Mouse (Mus musculus) heart, embryonic 15.5 days (tissue): ENCODE results near the gene Slc6a13. TPM values are rescaled to one million over a fixed set of nuclear protein-coding genes. Genes with fewer than 3 reads are reported as not detected.

Experiments used
- ATAC-seq: fragments of 200-750 bp; cut with Nextera tagmentation; replicated peaks from 2 replicates; pipeline ENCODE4 v1.8.0; 2017; ENCODE audit warnings: low read depth, moderate TSS enrichment; ENCODE audit not compliant: insufficient number of reproducible peaks, insufficient read depth, low FRiP score
- H3K27ac ChIP-seq: fragments of 300-500 bp; sonication (generic); 2 replicates; pipeline ENCODE4 v1.5.1; 2015; ENCODE audit warnings: mild to moderate bottlenecking, inconsistent platforms
- H3K27me3 ChIP-seq: fragments of 300-500 bp; sonication (generic); 2 replicates; pipeline ENCODE4 v1.6.1; 2015; ENCODE audit warnings: inconsistent platforms
- H3K36me3 ChIP-seq: fragments of 300-500 bp; sonication (generic); 2 replicates; pipeline ENCODE4 v1.6.1; 2015; ENCODE audit warnings: mild to moderate bottlenecking, inconsistent platforms
- H3K4me1 ChIP-seq: fragments of 300-500 bp; sonication (generic); replicated peaks from 2 replicates; pipeline ENCODE4 v1.6.1; 2015; ENCODE audit warnings: inconsistent platforms
- H3K4me2 ChIP-seq: fragments of 300-500 bp; sonication (generic); 2 replicates; pipeline ENCODE4 v1.6.1; 2015; ENCODE audit warnings: inconsistent platforms, mild to moderate bottlenecking, moderate library complexity
- H3K4me3 ChIP-seq: fragments of 300-500 bp; sonication (generic); 2 replicates; pipeline ENCODE4 v1.5.1; 2015; ENCODE audit warnings: mild to moderate bottlenecking, inconsistent platforms
- H3K9ac ChIP-seq: fragments of 300-500 bp; sonication (generic); 2 replicates; pipeline ENCODE4 v1.6.1; 2015; ENCODE audit warnings: mild to moderate bottlenecking, inconsistent platforms
- H3K9me3 ChIP-seq: fragments of 300-500 bp; sonication (generic); replicated peaks from 2 replicates; pipeline ENCODE4 v1.6.1; 2016; ENCODE audit warnings: inconsistent platforms
- WGBS: fragments of 180-500 bp; shearing (Covaris S2); methylation state at CpG from one replicate; pipeline ENCODE4 v1.1.7; 2015; ENCODE audit warnings: mixed read lengths; 5-methylcytosine and 5-hydroxymethylcytosine counted together
- polyA plus RNA-seq: library from polyadenylated mRNA; unstranded; fragments of >200 nt; fragmentation: Nextera tagmentation; extraction: Ambion mirVana; gene quantifications from 2 replicates; pipeline ENCODE4 v1.2.1, GENCODE M21; 2015

The Slc6a13 gene
- polyA plus RNA-seq, 1 experiment from 2014 or later: 5.6 TPM

DNA sequence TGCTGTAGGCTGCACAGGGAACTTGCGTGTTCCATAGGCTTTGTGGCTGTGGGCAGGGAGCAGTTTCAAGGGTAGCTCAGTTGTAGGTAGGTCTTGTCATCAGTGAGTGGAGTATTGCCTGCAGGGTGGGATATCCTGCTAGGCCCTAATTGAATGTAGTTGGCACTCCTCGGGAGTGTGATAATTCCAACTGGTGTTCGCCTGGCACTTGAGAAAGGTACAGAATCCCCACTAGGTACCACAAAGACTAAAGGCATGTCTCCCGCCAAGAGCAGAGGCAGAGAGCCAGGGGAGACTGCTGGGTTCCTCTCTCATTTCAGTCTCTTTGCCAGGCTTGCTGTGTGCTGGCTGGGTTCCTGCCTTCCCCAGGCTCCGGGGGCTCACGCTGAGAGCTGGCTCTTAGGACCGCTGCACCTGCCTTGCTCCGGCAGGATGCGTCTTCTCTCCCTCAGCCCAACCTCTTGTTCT lies 28.4 kb downstream of the Slc6a13 start:
- no peak overlapping the region for H3K9ac ChIP-seq
- H3K27me3 ChIP-seq: no peaks in the 10 kb centered on the region
- WGBS: 56% methylated on average over 9 of the region's 9 CpGs
- no peaks in the 10 kb centered on the region for H3K36me3 ChIP-seq
- no peak for ATAC-seq
- H3K4me1 ChIP-seq: peaks cover 15% of the 10 kb centered on the region
- no peak overlapping the region for H3K4me3 ChIP-seq
- H3K4me2 ChIP-seq: no peak overlapping the region
- no peak overlapping the region for H3K27ac ChIP-seq
- H3K9me3 ChIP-seq: no peaks in the 10 kb centered on the region

DNA sequence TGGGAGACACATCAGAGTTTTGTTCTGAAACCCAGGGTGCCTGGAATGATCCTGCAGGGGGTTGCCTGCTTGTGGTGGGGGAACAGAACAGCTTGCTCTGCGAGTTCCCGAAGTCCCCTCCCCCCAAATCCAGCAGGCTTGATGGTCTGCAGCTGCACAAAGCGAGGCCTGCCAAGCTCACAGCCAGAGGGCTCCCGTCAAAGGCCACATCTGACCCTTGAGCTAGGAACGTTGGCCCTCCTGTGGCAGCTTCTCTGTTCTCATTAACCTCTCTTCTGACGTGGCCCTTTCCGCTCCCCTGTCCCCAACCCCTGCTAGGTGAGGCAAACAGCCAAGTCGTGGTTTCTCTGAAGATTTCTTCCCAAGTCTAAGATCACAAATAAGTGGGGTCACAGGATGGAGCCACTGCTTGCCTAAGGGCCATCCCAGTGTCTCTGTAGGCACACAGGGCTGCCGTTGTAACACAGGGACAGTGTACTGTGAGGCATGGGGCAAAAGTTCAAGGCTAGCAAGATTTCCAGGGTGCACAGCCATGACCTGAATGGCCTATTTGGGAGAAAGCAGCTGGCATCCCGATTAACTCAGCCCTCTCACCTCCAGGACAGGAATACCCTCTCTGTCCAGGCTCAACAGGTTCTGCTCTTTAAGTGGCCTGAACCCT lies 30.0 kb downstream of the Slc6a13 start:
- H3K27me3 ChIP-seq: no peaks in the 10 kb centered on the region
- no peak overlapping the region for H3K27ac ChIP-seq
- no peak overlapping the region for H3K4me2 ChIP-seq
- H3K4me3 ChIP-seq: no peak overlapping the region
- no peak overlapping the region for H3K9ac ChIP-seq
- 22% methylated on average over 10 of the region's 10 CpGs for WGBS
- no peaks in the 10 kb centered on the region for H3K36me3 ChIP-seq
- no peak for ATAC-seq
- peaks cover 15% of the 10 kb centered on the region for H3K4me1 ChIP-seq
- no peaks in the 10 kb centered on the region for H3K9me3 ChIP-seq

DNA sequence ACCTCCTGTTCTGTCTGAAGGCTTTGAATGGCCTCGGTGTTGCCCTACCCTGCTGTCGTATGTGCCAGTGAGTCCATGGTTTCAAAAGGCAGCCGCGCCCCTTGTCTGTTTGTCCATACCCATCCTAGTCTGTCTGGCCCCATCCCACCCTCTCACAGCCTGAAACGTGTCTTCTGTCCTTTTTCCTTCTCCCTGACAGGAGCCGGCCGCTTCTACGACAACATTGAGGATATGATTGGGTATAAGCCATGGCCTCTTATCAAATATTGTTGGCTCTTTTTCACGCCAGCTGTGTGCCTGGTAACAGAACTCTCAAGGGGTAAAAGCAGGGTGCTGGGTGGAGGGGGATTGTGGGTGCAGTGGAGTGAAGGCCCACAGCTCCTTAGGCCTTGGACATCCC lies 35.8 kb downstream of the Slc6a13 start:
- Histone ChIP-seq H3K9me3 (no peaks in the 10 kb centered on the region), H3K4me2 (no peak overlapping the region), H3K27me3 (peaks cover 5% of the 10 kb centered on the region), H3K27ac (no peak overlapping the region), H3K4me3 (no peak overlapping the region), H3K36me3 (no peaks in the 10 kb centered on the region), H3K4me1 (peaks cover 5% of the 10 kb centered on the region), H3K9ac (no peak overlapping the region)
- 76% methylated on average over 9 of the region's 9 CpGs for WGBS
- ATAC-seq: no peak

DNA sequence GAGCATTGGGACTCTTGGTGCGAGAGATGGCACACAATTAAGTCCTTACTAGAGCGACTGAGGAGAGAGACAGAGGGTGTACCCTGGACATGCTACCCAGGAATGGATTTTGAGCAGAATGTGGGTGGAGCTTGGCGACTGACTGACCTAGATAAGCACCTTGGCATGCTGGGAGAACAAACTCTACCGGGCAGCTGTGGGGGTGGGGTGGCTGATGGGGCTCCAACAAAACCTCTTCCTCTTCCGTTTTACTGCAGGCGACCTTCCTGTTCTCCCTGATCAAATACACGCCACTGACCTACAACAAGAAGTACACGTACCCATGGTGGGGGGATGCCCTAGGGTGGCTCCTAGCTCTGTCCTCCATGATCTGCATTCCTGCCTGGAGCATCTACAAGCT lies 36.5 kb downstream of the Slc6a13 start:
- Histone ChIP-seq H3K4me3 (no peak overlapping the region), H3K9ac (no peak overlapping the region), H3K27me3 (peaks cover 7% of the 10 kb centered on the region), H3K36me3 (no peaks in the 10 kb centered on the region), H3K4me2 (no peak overlapping the region), H3K4me1 (peaks cover 5% of the 10 kb centered on the region), H3K27ac (no peak overlapping the region), H3K9me3 (no peaks in the 10 kb centered on the region)
- 47% methylated on average over 8 of the region's 8 CpGs for WGBS
- ATAC-seq: no peak

DNA sequence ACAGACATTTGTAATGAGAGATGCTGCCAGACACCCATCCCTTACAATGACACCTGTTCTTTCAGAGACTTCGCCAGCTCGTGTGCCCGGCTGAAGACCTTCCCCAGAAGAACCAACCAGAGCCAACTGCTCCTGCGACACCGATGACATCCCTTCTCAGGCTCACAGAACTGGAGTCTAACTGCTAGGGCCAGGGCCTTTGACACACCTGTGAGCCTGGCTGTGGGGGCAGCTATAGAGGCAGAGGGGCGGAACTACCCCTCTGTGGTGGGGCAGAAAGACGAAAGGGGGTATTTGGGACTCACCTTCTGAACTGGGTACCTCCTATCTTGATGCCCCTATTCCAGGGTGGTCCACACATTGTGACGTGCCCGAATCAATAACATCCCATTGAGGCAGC lies 37.2 kb downstream of the Slc6a13 start:
- Histone ChIP-seq H3K27me3 (peaks cover 8% of the 10 kb centered on the region), H3K4me3 (no peak overlapping the region), H3K9ac (no peak overlapping the region), H3K27ac (no peak overlapping the region), H3K4me1 (peaks cover 5% of the 10 kb centered on the region), H3K36me3 (no peaks in the 10 kb centered on the region), H3K4me2 (no peak overlapping the region), H3K9me3 (no peaks in the 10 kb centered on the region)
- ATAC-seq: no peak
- 88% methylated on average over 9 of the region's 9 CpGs for WGBS

DNA sequence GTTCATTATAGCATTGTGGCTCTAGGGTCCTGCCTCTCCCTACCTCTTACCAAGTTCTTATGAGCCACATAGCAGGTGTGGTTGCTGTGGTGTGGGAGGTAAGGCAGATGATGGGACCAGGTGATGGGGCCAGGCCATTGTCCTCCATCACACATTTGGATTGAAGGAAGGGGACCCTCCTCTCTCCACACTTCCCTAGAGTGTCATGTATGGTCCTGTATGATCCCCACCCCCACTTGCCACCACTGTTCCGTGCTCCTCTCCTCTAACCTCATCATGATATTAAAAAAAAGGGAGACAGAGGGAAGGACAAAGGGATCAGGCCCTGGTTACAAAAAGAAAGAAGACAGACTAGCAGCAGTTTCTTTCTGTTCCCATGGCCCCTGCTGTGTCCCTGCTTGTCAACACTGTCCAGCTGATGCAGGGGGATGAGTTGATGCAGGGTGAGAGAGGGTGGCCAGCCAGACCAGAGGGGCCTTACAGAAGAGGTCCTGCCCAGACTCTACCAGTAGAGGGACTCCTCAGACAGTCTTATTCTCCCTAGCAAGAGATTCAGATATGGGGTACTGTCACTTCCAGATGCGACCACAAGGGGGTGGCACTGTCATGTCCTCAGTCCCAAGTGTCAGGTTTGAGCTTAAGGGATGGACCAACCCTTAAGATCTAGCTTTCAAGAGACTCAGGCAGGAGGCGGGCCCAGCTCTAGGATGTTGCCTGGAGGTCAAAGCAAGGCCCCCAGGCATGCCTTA lies 37.9 kb downstream of the Slc6a13 start:
- peak; percentile 14; the same call in 1 of the 2 replicates for ATAC-seq

DNA sequence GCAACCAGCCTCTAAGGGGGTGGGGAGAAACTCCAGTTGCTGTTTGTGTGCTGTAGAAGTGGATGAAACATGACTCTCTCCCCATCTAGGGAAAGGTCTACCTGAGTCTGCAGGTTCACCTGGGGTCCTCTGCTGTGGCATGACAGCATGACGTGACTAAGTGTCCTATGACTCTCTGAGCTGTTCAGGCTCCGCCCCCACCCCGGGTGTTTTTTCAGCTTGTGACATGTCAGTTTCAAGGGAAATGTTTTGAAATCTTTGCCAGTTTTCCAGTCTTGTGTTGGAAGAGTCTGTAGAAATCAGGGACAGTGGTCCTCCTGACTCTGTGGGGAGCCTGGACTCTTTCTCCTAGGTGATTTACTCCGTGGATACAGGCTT lies 38.5 kb downstream of the Slc6a13 start:
- no peak overlapping the region for H3K4me3 ChIP-seq
- no peak overlapping the region for H3K4me2 ChIP-seq
- H3K36me3 ChIP-seq: no peaks in the 10 kb centered on the region
- H3K27me3 ChIP-seq: peaks cover 19% of the 10 kb centered on the region
- peaks cover 5% of the 10 kb centered on the region for H3K4me1 ChIP-seq
- H3K9me3 ChIP-seq: no peaks in the 10 kb centered on the region
- WGBS: 46% methylated on average over 4 of the region's 4 CpGs
- H3K9ac ChIP-seq: no peak overlapping the region
- no peak for ATAC-seq
- H3K27ac ChIP-seq: no peak overlapping the region

More for the DNA sequence above, 37.9 kb downstream of the Slc6a13 start:
- Histone ChIP-seq H3K27me3 (peaks cover 14% of the 10 kb centered on the region), H3K9ac (no peak overlapping the region), H3K4me1 (peaks cover 5% of the 10 kb centered on the region), H3K4me2 (no peak overlapping the region), H3K27ac (no peak overlapping the region), H3K4me3 (no peak overlapping the region), H3K36me3 (no peaks in the 10 kb centered on the region), H3K9me3 (no peaks in the 10 kb centered on the region)
- WGBS: 18% methylated on average over 3 of the region's 3 CpGs

DNA sequence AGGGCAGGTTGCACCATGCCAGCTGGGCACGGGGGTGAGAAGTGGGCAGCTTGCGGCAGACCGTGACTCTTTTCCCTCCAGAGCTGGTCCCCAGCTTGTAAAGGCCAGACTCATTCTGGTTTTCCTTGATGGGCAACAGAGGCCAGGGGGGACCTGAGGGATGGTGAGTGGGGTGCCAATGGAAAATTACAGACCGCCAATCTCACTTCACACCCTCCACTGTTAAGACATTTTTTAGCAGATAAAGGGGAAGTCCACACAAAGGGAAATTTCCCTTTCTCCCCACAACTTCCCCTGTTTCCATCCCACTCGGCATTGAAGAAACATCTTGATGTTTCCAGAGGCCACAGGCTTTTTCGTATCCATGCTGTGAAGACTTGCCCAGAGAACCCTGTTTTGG lies 41.6 kb downstream of the Slc6a13 start:
- H3K27me3 ChIP-seq: peaks cover 26% of the 10 kb centered on the region
- ATAC-seq: no peak
- H3K4me1 ChIP-seq: peaks cover 2% of the 10 kb centered on the region

DNA sequence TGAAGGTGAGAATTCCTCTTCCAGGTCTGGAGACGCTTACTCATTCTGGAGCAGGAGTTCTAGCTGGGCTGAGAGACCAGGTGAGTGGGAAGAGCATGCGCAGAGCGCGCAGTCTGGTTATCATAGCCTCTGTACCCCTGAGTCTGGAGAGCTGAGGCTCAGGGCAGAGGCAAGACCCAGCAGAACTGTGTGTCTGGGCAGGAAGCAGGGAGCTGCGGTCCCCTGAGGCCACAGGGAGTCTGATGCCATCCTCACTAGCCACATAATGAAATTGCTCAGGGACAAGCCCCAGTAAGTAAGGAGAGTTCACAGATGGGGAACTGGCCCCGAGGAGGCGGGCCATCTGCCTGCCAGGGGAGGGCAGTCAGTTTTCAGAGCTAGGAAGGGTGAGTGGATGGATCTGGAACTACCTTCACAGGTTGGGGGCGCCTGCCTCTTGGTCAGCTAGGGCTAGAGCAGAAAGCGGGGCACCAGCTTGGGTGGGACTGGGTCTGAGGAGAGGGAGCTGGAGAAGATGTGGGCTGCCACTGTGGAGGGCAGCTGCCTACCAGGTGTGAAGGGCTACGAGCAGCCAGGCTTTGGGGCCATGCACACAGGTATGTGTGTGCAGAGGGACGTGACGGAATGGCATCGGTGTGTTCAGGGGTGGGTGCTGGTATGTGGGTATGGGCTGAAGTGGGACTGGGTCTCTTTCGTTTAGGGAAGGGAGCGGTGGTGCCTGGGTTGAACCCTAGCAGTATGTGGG lies 43.2 kb downstream of the Slc6a13 start, which contains the start of gene Slc6a12:
Slc6a12 (plus strand) TSS at position 51 of the 745 bp plus-strand sequence.
- ATAC-seq: no peak
- WGBS: 70% methylated on average over 15 of the region's 15 CpGs

More for the DNA sequence above, 41.6 kb downstream of the Slc6a13 start:
- H3K4me2 ChIP-seq: no peak overlapping the region
- no peak overlapping the region for H3K4me3 ChIP-seq
- 73% methylated on average over 6 of the region's 6 CpGs for WGBS
- H3K9me3 ChIP-seq: no peaks in the 10 kb centered on the region
- H3K27ac ChIP-seq: no peak overlapping the region
- no peak overlapping the region for H3K9ac ChIP-seq
- H3K36me3 ChIP-seq: no peaks in the 10 kb centered on the region

DNA sequence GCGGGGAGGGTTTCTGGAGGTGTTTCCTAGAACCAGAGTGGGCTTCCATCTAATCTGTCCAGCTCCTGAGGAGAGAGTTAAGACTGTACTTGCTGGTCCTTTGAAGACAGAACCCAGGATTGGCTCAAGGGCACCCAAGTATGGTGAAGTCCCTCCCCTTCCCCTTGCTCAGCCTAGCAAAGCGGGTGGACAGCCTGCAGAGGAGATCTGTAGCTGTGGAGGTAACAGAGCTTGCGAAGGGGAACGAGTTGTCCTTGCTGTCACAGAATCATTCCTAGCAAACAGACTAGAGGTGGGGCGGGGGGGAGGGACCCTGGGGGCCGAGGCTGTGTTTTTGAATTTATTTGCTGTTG lies 43.7 kb downstream of the Slc6a13 start:
- ATAC-seq: no peak
- peaks cover 26% of the 10 kb centered on the region for H3K27me3 ChIP-seq
- no peak overlapping the region for H3K9ac ChIP-seq
- no peaks in the 10 kb centered on the region for H3K4me1 ChIP-seq
- H3K27ac ChIP-seq: no peak overlapping the region
- 53% methylated on average over 6 of the region's 6 CpGs for WGBS
- H3K4me3 ChIP-seq: no peak overlapping the region
- H3K36me3 ChIP-seq: no peaks in the 10 kb centered on the region
- no peaks in the 10 kb centered on the region for H3K9me3 ChIP-seq
- H3K4me2 ChIP-seq: no peak overlapping the region

More for the DNA sequence above, 43.2 kb downstream of the Slc6a13 start, which contains the start of gene Slc6a12:
- Histone ChIP-seq H3K27ac (no peak within 1 kb of the TSS), H3K27me3 (peaks cover 26% of the 10 kb centered on the region), H3K4me1 (no peaks in the 10 kb centered on the region), H3K4me3 (no peak within 1 kb of the TSS), H3K4me2 (no peak within 1 kb of the TSS), H3K36me3 (no peaks in the 10 kb centered on the region), H3K9ac (no peak within 1 kb of the TSS), H3K9me3 (no peaks in the 10 kb centered on the region)

DNA sequence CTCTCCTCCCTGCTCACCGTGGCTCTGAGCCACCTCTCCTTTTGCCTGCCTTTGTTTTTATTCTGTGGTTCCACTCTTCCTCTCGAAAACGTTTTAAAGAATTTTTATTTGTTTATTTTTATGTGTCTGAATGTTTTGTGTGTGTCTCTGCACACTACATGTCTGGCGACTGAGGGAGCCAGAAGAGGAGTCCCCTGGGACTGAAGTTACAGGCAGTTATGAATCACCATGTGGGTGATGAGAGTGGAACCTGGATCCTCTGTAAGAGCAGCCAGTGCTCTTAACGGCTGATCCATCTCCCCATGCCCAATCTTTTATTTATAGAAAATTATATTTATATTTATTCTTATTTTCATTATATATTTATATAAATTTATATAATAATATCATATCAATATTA lies 44.3 kb downstream of the Slc6a13 start:
- Histone ChIP-seq H3K9me3 (no peaks in the 10 kb centered on the region), H3K27ac (no peak overlapping the region), H3K9ac (no peak overlapping the region), H3K4me1 (no peaks in the 10 kb centered on the region), H3K27me3 (peaks cover 26% of the 10 kb centered on the region), H3K4me3 (no peak overlapping the region), H3K4me2 (no peak overlapping the region), H3K36me3 (no peaks in the 10 kb centered on the region)
- whole genome bisulfite sequencing: 46% methylated on average over 5 of the region's 5 CpGs
- no peak for ATAC-seq
